Mouse (Mus musculus): Measurements from ENCODE around the gene Zfp36l3.
"Not testable (repeated sequence)": the region's sequence is repeated elsewhere in the genome, so short reads cannot be mapped to it uniquely, and the experiment has no call there.

Zfp36l3 gene

DNA sequence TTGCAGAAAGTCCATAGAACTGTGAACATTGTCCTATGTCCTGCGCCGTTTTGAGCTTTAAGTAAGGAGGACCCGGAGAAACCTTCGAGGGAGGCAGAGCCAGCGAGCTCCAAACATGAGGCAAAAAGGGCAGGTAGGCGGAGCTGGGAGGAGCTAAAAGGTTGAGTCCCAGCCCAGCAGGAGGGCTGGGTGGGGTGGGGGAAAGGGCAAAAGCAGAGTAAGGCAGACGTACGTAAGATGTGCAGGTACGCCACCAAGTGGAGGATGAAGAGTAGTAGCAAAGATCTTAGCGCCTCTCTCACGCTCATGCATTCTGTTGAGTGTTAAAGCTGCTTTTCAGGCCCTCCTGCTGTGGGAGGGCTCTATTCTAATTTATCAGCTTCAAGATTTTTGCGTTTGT, at the start of gene Zfp36l3:
TSS of gene Zfp36l3 (minus strand) at position 119 of the 400 bp plus-strand sequence.
- no peak for DNase-seq (ENCODE audit: low spot score in 2 of 2)

DNA sequence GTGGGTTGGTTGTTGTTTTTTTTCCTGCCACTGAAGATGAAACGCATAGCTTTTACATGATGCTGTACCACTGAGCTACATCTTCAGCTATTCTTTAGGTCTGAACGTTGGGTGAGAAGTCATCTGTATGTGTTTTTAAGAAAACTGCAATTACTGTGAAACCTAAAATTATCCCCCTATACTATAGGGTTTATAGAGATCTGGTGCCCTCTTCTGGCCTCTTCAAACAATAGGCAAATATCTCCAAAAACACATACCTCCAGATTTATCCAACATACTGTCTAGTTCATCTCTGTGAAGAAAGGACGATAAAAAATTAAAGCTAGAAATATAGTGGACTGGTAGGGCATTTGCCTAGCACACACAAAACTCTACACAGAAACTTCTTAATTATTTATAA, 22.9 kb upstream of the Zfp36l3 start:
- no peak for DNase-seq (ENCODE audit: low spot score in 2 of 2)

DNA sequence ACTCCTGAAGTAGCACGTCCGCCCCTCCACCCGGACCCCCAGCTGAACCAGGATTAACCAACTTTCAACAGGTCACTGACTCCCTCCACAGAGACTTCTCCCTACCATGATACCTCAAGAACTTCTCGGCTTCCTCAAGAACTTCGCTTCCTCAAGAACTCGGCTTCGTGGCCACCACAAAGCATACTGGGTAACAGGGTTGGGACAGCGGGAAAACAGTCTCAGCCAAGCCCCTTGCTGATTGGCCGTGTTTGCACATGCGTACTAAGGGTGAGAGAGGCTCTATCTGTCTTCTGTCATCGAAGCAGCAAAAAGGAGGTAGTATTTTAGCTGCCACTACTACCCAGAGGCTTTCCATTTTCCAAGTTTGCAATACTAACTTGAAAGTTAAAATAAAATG, 21.3 kb upstream of the Zfp36l3 start, which contains the start of gene Xlr:
TSS of gene Xlr (minus strand) at position 188 of the 400 bp plus-strand sequence.
- not testable (repeated sequence) for DNase-seq (ENCODE audit: low spot score in 2 of 2)

GRCm38 (mm10) chrX:53757736-53758135, 18.5 kb downstream of the Zfp36l3 start, which contains the start of gene 1700013H16Rik:
Gene 1700013H16Rik, minus strand, starts transcription at chrX:53757831.
- DNase-seq (ENCODE audit: low spot score in 2 of 2) = no peak

DNA sequence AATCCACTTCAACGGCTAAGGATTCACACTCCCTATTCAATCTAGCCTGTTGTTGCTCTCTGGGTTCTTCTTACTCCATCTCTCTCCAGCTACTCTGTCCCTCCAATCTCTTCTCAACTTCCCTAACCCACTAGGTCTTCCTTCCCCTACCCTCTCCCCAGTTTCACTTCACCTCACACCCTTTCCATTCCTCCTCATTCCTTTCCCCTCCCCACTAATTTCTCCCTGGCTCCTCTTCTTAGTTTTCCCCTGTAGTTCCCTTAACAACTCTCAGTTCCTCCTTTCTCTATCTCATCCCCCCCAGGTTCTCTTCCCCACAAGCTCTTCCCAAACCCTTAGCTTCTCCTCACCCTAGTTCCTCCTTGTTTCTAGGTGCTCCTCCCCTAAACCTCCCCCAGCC, 23.3 kb downstream of the Zfp36l3 start:
- no peak for DNase-seq (ENCODE audit: low spot score in 2 of 2)

- DNase-seq (ENCODE audit: low spot score in 2 of 2) = no peak
Observed at GRCm38 (mm10) chrX:53728967-53729366, 47.2 kb downstream of the Zfp36l3 start.

- DNase-seq (ENCODE audit: low spot score in 2 of 2) = no peak
Observed at GRCm38 (mm10) chrX:53724596-53724995, 51.6 kb downstream of the Zfp36l3 start, which contains the start of gene 4930502E18Rik. Gene 4930502E18Rik, plus strand, starts transcription at chrX:53724826.

Data from urinary bladder, adult 18-20 months (tissue).